Mouse (Mus musculus) megakaryocyte, embryonic 14.5 days (primary cell): ENCODE measurements around the gene Dnajb2. TPM values are rescaled to one million over a fixed set of nuclear protein-coding genes. Genes with fewer than 3 reads are reported as not detected.

Experiments
- H3K27me3 ChIP-seq: replicated peaks from 2 replicates; pipeline ENCODE3; 2012; ENCODE audit warnings: inconsistent platforms
- H3K36me3 ChIP-seq: replicated peaks from 2 replicates; pipeline ENCODE3; 2012; ENCODE audit warnings: low read length, inconsistent platforms, mixed read lengths
- H3K4me1 ChIP-seq: 2 replicates; pipeline ENCODE4 v1.6.1; 2012; ENCODE audit warnings: inconsistent platforms
- H3K4me3 ChIP-seq: replicated peaks from 2 replicates; pipeline ENCODE3; 2012; ENCODE audit warnings: moderate library complexity, mild to moderate bottlenecking, inconsistent platforms
- H3K9me3 ChIP-seq: 2 replicates; pipeline ENCODE4 v1.6.1; 2012; ENCODE audit warnings: inconsistent platforms
- FLI1 ChIP-seq: IDR thresholded peaks from 2 replicates; pipeline ENCODE4 v1.6.1; 2012; ENCODE audit warnings: low read length, inconsistent platforms, mixed read lengths
- GATA1 ChIP-seq: IDR thresholded peaks from 3 replicates; pipeline ENCODE4 v1.6.1; 2012; ENCODE audit warnings: mixed read lengths, low read length, inconsistent platforms, borderline replicate concordance
- polyA plus RNA-seq: library from polyadenylated mRNA; stranded (reverse); fragments of >175 nt; gene quantifications from 2 replicates; pipeline ENCODE4 v1.2.3, GENCODE M21; 2012; ENCODE audit warnings: low replicate concordance; ENCODE audit not compliant: insufficient read depth

Dnajb2 gene
- polyA plus RNA-seq, 1 experiment: 97.0 TPM

GRCm38 (mm10) chr1:75248041-75248772 is 12.0 kb downstream of the Dnajb2 start:
- peaks cover 47% of the 10 kb centered on the region for H3K36me3 ChIP-seq

GRCm38 (mm10) chr1:75250498-75250897 is 14.3 kb downstream of the Dnajb2 start:
- TF ChIP-seq FLI1 (no peak), GATA1 (no peak)
- no peak overlapping the region for H3K4me3 ChIP-seq
- no peaks in the 10 kb centered on the region for H3K9me3 ChIP-seq
- H3K4me1 ChIP-seq: peaks cover 94% of the 10 kb centered on the region
- no peaks in the 10 kb centered on the region for H3K27me3 ChIP-seq
- H3K36me3 ChIP-seq: peaks cover 24% of the 10 kb centered on the region

More at GRCm38 (mm10) chr1:75248041-75248772, 12.0 kb downstream of the Dnajb2 start:
- no peak for TF ChIP-seq GATA1
- no peak for TF ChIP-seq FLI1
- peak overlapping the region; percentile 19 for H3K4me3 ChIP-seq
- H3K9me3 ChIP-seq: no peaks in the 10 kb centered on the region
- no peaks in the 10 kb centered on the region for H3K27me3 ChIP-seq
- H3K4me1 ChIP-seq: peaks cover 94% of the 10 kb centered on the region

- no peaks in the 10 kb centered on the region for H3K27me3 ChIP-seq
- H3K4me3 ChIP-seq: peak overlapping the region; percentile 91
- no peak for TF ChIP-seq GATA1
- TF ChIP-seq FLI1: no peak
- peaks cover 15% of the 10 kb centered on the region for H3K36me3 ChIP-seq
- H3K9me3 ChIP-seq: no peaks in the 10 kb centered on the region
- peaks cover 93% of the 10 kb centered on the region for H3K4me1 ChIP-seq
Observed at GRCm38 (mm10) chr1:75251112-75251970, 15.1 kb downstream of the Dnajb2 start.

GRCm38 (mm10) chr1:75252308-75252707 is 16.1 kb downstream of the Dnajb2 start:
- H3K27me3 ChIP-seq: peaks cover 5% of the 10 kb centered on the region
- H3K4me3 ChIP-seq: no peak overlapping the region
- peaks cover 83% of the 10 kb centered on the region for H3K4me1 ChIP-seq
- no peaks in the 10 kb centered on the region for H3K9me3 ChIP-seq
- peaks cover 6% of the 10 kb centered on the region for H3K36me3 ChIP-seq
- no peak for TF ChIP-seq GATA1
- TF ChIP-seq FLI1: no peak

- Histone ChIP-seq H3K27me3 (peaks cover 11% of the 10 kb centered on the region), H3K36me3 (peaks cover 2% of the 10 kb centered on the region), H3K4me1 (peaks cover 78% of the 10 kb centered on the region), H3K9me3 (no peaks in the 10 kb centered on the region), H3K4me3 (no peak overlapping the region)
- TF ChIP-seq FLI1 (no peak), GATA1 (no peak)
Observed at GRCm38 (mm10) chr1:75253029-75253428, 16.8 kb downstream of the Dnajb2 start.

GRCm38 (mm10) chr1:75253849-75254624 is 17.8 kb downstream of the Dnajb2 start:
- peaks cover 13% of the 10 kb centered on the region for H3K27me3 ChIP-seq
- peaks cover 74% of the 10 kb centered on the region for H3K4me1 ChIP-seq
- no peak for TF ChIP-seq GATA1
- no peak for TF ChIP-seq FLI1
- no peak overlapping the region for H3K4me3 ChIP-seq
- H3K9me3 ChIP-seq: no peaks in the 10 kb centered on the region
- peaks cover 2% of the 10 kb centered on the region for H3K36me3 ChIP-seq

- Histone ChIP-seq H3K4me3 (no peak overlapping the region), H3K36me3 (peaks cover 2% of the 10 kb centered on the region), H3K4me1 (peaks cover 68% of the 10 kb centered on the region), H3K27me3 (peaks cover 15% of the 10 kb centered on the region), H3K9me3 (no peaks in the 10 kb centered on the region)
- TF ChIP-seq GATA1 (no peak), FLI1 (no peak)
Observed at GRCm38 (mm10) chr1:75254625-75255013, 18.4 kb downstream of the Dnajb2 start.

- TF ChIP-seq GATA1: no peak
- TF ChIP-seq FLI1: no peak
- Histone ChIP-seq H3K27me3 (peaks cover 20% of the 10 kb centered on the region), H3K36me3 (no peaks in the 10 kb centered on the region), H3K4me3 (no peak overlapping the region), H3K9me3 (no peaks in the 10 kb centered on the region), H3K4me1 (peaks cover 59% of the 10 kb centered on the region)
Observed at GRCm38 (mm10) chr1:75255516-75256046, 19.4 kb downstream of the Dnajb2 start.

GRCm38 (mm10) chr1:75261278-75261677 is 25.1 kb downstream of the Dnajb2 start:
- TF ChIP-seq FLI1: no peak
- no peak for TF ChIP-seq GATA1
- no peaks in the 10 kb centered on the region for H3K36me3 ChIP-seq
- peaks cover 55% of the 10 kb centered on the region for H3K27me3 ChIP-seq
- peaks cover 36% of the 10 kb centered on the region for H3K4me1 ChIP-seq
- H3K4me3 ChIP-seq: no peak overlapping the region
- no peaks in the 10 kb centered on the region for H3K9me3 ChIP-seq
